Mouse (Mus musculus) embryonic facial prominence, embryonic 12.5 days (tissue): ENCODE results near the gene Zfp580. TPM values are rescaled to one million over a fixed set of nuclear protein-coding genes. Genes with fewer than 3 reads are reported as not detected.
"Not testable (repeated sequence)": the region's sequence is repeated elsewhere in the genome, so short reads cannot be mapped to it uniquely, and the experiment has no call there.

Experiments used
- ATAC-seq: fragments of 200-750 bp; cut with Nextera tagmentation; 2 replicates; pipeline ENCODE4 v1.8.0; 2017; ENCODE audit not compliant: insufficient number of reproducible peaks, insufficient read depth, low FRiP score, low TSS enrichment
- H3K27ac ChIP-seq: fragments of 300-500 bp; sonication (generic); 2 replicates; pipeline ENCODE4 v1.5.1; 2016; ENCODE audit warnings: mild to moderate bottlenecking
- H3K27me3 ChIP-seq: fragments of 300-500 bp; sonication (generic); 2 replicates; pipeline ENCODE4 v1.6.1; 2016; ENCODE audit warnings: mild to moderate bottlenecking, moderate library complexity
- H3K36me3 ChIP-seq: fragments of 300-500 bp; sonication (generic); 2 replicates; pipeline ENCODE4 v1.6.1; 2016; ENCODE audit warnings: mild to moderate bottlenecking
- H3K4me1 ChIP-seq: fragments of 300-500 bp; sonication (generic); 2 replicates; pipeline ENCODE4 v1.6.1; 2016
- H3K4me2 ChIP-seq: fragments of 300-500 bp; sonication (generic); replicated peaks from 2 replicates; pipeline ENCODE4 v1.6.1; 2016; ENCODE audit warnings: mild to moderate bottlenecking, moderate library complexity
- H3K4me3 ChIP-seq: fragments of 300-500 bp; sonication (generic); 2 replicates; pipeline ENCODE4 v1.5.1; 2016; ENCODE audit warnings: mild to moderate bottlenecking
- H3K9ac ChIP-seq: fragments of 300-500 bp; sonication (generic); 2 replicates; pipeline ENCODE4 v1.6.1; 2016; ENCODE audit warnings: mild to moderate bottlenecking, moderate library complexity
- H3K9me3 ChIP-seq: fragments of 300-500 bp; sonication (generic); 2 replicates; pipeline ENCODE4 v1.6.1; 2016; ENCODE audit warnings: mild to moderate bottlenecking, moderate library complexity
- WGBS: fragments of 180-500 bp; shearing (Covaris S2); methylation state at CpG from one replicate; pipeline ENCODE4 v1.1.7; 2016; 5-methylcytosine and 5-hydroxymethylcytosine counted together
- polyA plus RNA-seq: library from polyadenylated mRNA; unstranded; fragments of >200 nt; fragmentation: Nextera tagmentation; extraction: Ambion mirVana; gene quantifications from 2 replicates; pipeline ENCODE4 v1.2.1, GENCODE M21; 2016

Zfp580 gene
- polyA plus RNA-seq, 1 experiment from 2014 or later: 41.8 TPM

- peak overlapping the region; percentile 98 for H3K27ac ChIP-seq
- peak overlapping the region; percentile 87 for H3K4me3 ChIP-seq
- H3K36me3 ChIP-seq: peaks cover 25% of the 10 kb centered on the region
- H3K27me3 ChIP-seq, H3K9me3 ChIP-seq, ATAC-seq: not testable (repeated sequence)
- H3K4me1 ChIP-seq: peaks cover 11% of the 10 kb centered on the region
- peak overlapping the region; percentile 82 for H3K4me2 ChIP-seq
- peak overlapping the region; percentile 92; the same call in 1 of the 2 replicates for H3K9ac ChIP-seq
- WGBS: 27% methylated on average over 8 of the region's 8 CpGs
Measured at GRCm38 (mm10) chr7:5019576-5019975, 31.8 kb upstream of the Zfp580 start.

GRCm38 (mm10) chr7:5020000-5020681 is 31.2 kb upstream of the Zfp580 start, which contains the start of the genes Zfp865 and Ccdc106:
Gene Zfp865 (plus strand): TSS chr7:5020376.
Gene Ccdc106 (plus strand): TSS chr7:5020553.
- Histone ChIP-seq H3K4me3 (peak within 1 kb of the TSS; percentile 87), H3K27me3 (no peaks in the 10 kb centered on the region), H3K4me1 (peaks cover 11% of the 10 kb centered on the region), H3K4me2 (peak within 1 kb of the TSS; percentile 82), H3K36me3 (peaks cover 29% of the 10 kb centered on the region), H3K27ac (peak within 1 kb of the TSS; percentile 98), H3K9me3 (no peaks in the 10 kb centered on the region), H3K9ac (peak within 1 kb of the TSS; percentile 92)
- under 1% methylated on average over 48 of the region's 49 CpGs for WGBS
- peak; percentile 83 for ATAC-seq

- WGBS: 0% methylated on average over 11 of the region's 15 CpGs
- Histone ChIP-seq H3K27me3 (no peaks in the 10 kb centered on the region), H3K4me2 (peak overlapping the region; percentile 82), H3K36me3 (peaks cover 33% of the 10 kb centered on the region), H3K4me1 (peaks cover 11% of the 10 kb centered on the region), H3K27ac (peak overlapping the region; percentile 98), H3K9me3 (no peaks in the 10 kb centered on the region), H3K4me3 (peak overlapping the region; percentile 87), H3K9ac (peak overlapping the region; percentile 92)
- ATAC-seq: peak; percentile 5
Measured at GRCm38 (mm10) chr7:5020685-5021084, 30.7 kb upstream of the Zfp580 start.

GRCm38 (mm10) chr7:5021197-5021596 is 30.1 kb upstream of the Zfp580 start:
- peak overlapping the region; percentile 92 for H3K9ac ChIP-seq
- no peaks in the 10 kb centered on the region for H3K9me3 ChIP-seq
- ATAC-seq: no peak
- no peaks in the 10 kb centered on the region for H3K27me3 ChIP-seq
- 49% methylated on average over 5 of the region's 5 CpGs for WGBS
- peak overlapping the region; percentile 87 for H3K4me3 ChIP-seq
- peak overlapping the region; percentile 98 for H3K27ac ChIP-seq
- peaks cover 7% of the 10 kb centered on the region for H3K4me1 ChIP-seq
- H3K4me2 ChIP-seq: peak overlapping the region; percentile 82
- peaks cover 37% of the 10 kb centered on the region for H3K36me3 ChIP-seq

- Histone ChIP-seq H3K4me2 (no peak overlapping the region), H3K9me3 (peaks cover 49% of the 10 kb centered on the region), H3K4me1 (no peaks in the 10 kb centered on the region), H3K27me3 (no peaks in the 10 kb centered on the region), H3K9ac (no peak overlapping the region), H3K36me3 (peaks cover 92% of the 10 kb centered on the region), H3K4me3 (no peak overlapping the region), H3K27ac (no peak overlapping the region)
- WGBS: 95% methylated on average over 22 of the region's 22 CpGs
- no peak for ATAC-seq
Measured at GRCm38 (mm10) chr7:5029543-5029942, 21.8 kb upstream of the Zfp580 start.

- H3K9me3 ChIP-seq: peaks cover 49% of the 10 kb centered on the region
- H3K4me2 ChIP-seq: no peak overlapping the region
- H3K4me3 ChIP-seq: peak overlapping the region; percentile 5; the same call in 1 of the 2 replicates
- ATAC-seq: no peak
- WGBS: 92% methylated on average over 21 of the region's 21 CpGs
- no peaks in the 10 kb centered on the region for H3K27me3 ChIP-seq
- peaks cover 92% of the 10 kb centered on the region for H3K36me3 ChIP-seq
- no peak overlapping the region for H3K9ac ChIP-seq
- H3K4me1 ChIP-seq: no peaks in the 10 kb centered on the region
- H3K27ac ChIP-seq: no peak overlapping the region
Measured at GRCm38 (mm10) chr7:5029946-5030345, 21.4 kb upstream of the Zfp580 start.

GRCm38 (mm10) chr7:5030554-5031275 is 20.6 kb upstream of the Zfp580 start:
- Histone ChIP-seq H3K4me3 (peak overlapping the region; percentile 5; the same call in 1 of the 2 replicates), H3K4me1 (no peaks in the 10 kb centered on the region), H3K27ac (no peak overlapping the region), H3K9ac (no peak overlapping the region), H3K36me3 (peaks cover 96% of the 10 kb centered on the region), H3K27me3 (no peaks in the 10 kb centered on the region), H3K9me3 (peaks cover 54% of the 10 kb centered on the region), H3K4me2 (no peak overlapping the region)
- WGBS: 86% methylated on average over 63 of the region's 63 CpGs
- no peak for ATAC-seq

GRCm38 (mm10) chr7:5031496-5031895 is 19.8 kb upstream of the Zfp580 start:
- ATAC-seq: no peak
- Histone ChIP-seq H3K27me3 (no peaks in the 10 kb centered on the region), H3K4me2 (no peak overlapping the region), H3K9ac (no peak overlapping the region), H3K4me3 (0 out of 2 replicates have a peak overlapping the region, but pooled peaks have one; percentile 6), H3K4me1 (no peaks in the 10 kb centered on the region), H3K27ac (no peak overlapping the region), H3K9me3 (peaks cover 59% of the 10 kb centered on the region), H3K36me3 (peaks cover 95% of the 10 kb centered on the region)
- WGBS: 79% methylated on average over 46 of the region's 46 CpGs

- Histone ChIP-seq H3K27me3 (no peaks in the 10 kb centered on the region), H3K4me2 (no peak within 1 kb of the TSS), H3K4me1 (no peaks in the 10 kb centered on the region), H3K27ac (no peak within 1 kb of the TSS), H3K4me3 (no peak within 1 kb of the TSS), H3K9me3 (peaks cover 56% of the 10 kb centered on the region), H3K36me3 (peaks cover 79% of the 10 kb centered on the region), H3K9ac (no peak within 1 kb of the TSS)
- ATAC-seq: no peak
- 91% methylated on average over 3 of the region's 3 CpGs for WGBS
Measured at GRCm38 (mm10) chr7:5033818-5034217, 17.5 kb upstream of the Zfp580 start, which contains the start of gene 4632433K11Rik. Gene 4632433K11Rik (plus strand): TSS chr7:5034118.

GRCm38 (mm10) chr7:5035628-5036027 is 15.7 kb upstream of the Zfp580 start:
- H3K4me1 ChIP-seq: peaks cover 6% of the 10 kb centered on the region; the same call in 1 of the 2 replicates
- H3K4me3 ChIP-seq: no peak overlapping the region
- H3K4me2 ChIP-seq: no peak overlapping the region
- no peak overlapping the region for H3K9ac ChIP-seq
- 94% methylated on average over 17 of the region's 17 CpGs for WGBS
- no peak overlapping the region for H3K27ac ChIP-seq
- H3K9me3 ChIP-seq: peaks cover 38% of the 10 kb centered on the region
- H3K36me3 ChIP-seq: peaks cover 61% of the 10 kb centered on the region
- no peaks in the 10 kb centered on the region for H3K27me3 ChIP-seq
- no peak for ATAC-seq

GRCm38 (mm10) chr7:5036136-5036535 is 15.2 kb upstream of the Zfp580 start:
- H3K4me3 ChIP-seq: no peak overlapping the region
- 92% methylated on average over 9 of the region's 9 CpGs for WGBS
- ATAC-seq: no peak

More at GRCm38 (mm10) chr7:5036136-5036535, 15.2 kb upstream of the Zfp580 start:
- H3K9me3 ChIP-seq: peaks cover 33% of the 10 kb centered on the region
- H3K27me3 ChIP-seq: no peaks in the 10 kb centered on the region
- peaks cover 56% of the 10 kb centered on the region for H3K36me3 ChIP-seq
- H3K4me1 ChIP-seq: peaks cover 6% of the 10 kb centered on the region; the same call in 1 of the 2 replicates
- H3K4me2 ChIP-seq: no peak overlapping the region
- H3K27ac ChIP-seq: no peak overlapping the region
- H3K9ac ChIP-seq: no peak overlapping the region
